Mouse (Mus musculus) spleen, adult 12 weeks (tissue): ENCODE measurements around the gene Tbc1d30.

ENCODE experiments used
- DNase-seq: peaks from one replicate; pipeline ENCODE4 v3.0.0; 2022; ENCODE audit warnings: low spot score

Gene Tbc1d30

DNA sequence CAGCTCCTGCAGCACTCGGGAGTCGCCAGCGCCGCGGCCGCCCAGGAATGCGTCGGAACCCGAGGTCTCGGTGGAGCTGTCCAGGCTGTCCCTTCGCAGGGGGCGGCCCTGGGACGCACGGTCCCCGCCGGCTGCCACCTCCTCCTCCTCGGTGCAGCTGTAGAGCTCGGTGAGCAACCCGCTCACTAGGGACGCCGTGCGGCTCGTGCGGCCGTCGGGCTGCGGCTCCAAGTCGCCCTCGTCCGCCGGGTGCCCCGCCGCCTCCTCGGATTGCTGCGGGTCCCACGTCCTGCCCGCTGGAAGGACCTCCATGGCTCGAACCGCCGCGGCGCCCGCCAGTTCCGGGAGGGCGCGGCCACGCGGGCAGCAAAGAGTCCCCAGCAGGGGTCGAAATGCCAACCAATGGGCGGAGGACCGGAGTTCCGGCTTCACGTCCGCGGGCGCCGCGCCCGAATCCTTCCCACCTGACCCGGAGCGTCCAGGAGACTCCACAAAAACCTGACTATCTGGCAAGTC is at the start of gene Tbc1d30:
Gene Tbc1d30, minus strand, starts transcription at position 213 of the 516 bp plus-strand sequence.
- no peak for DNase-seq

DNA sequence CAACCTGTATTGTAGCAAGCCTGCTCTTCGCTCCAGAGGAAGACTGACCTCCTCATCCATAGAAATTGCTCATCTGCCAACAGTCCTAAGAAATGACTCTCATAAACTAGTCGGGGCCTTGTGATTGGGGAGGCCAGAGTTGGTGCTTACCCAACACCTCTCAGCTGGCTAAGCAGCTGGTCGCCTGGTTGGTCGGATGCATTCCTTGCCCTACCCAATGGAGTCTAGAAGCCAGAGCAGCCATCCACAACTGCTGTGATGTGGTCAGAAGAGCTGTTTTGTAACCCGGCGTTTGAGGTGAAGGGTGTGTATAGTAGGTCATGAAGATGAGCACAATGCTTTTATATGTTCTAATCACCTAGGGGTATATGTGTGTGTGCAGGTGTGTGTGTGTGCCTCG is 47.5 kb upstream of the Tbc1d30 start:
- DNase-seq = no peak

DNA sequence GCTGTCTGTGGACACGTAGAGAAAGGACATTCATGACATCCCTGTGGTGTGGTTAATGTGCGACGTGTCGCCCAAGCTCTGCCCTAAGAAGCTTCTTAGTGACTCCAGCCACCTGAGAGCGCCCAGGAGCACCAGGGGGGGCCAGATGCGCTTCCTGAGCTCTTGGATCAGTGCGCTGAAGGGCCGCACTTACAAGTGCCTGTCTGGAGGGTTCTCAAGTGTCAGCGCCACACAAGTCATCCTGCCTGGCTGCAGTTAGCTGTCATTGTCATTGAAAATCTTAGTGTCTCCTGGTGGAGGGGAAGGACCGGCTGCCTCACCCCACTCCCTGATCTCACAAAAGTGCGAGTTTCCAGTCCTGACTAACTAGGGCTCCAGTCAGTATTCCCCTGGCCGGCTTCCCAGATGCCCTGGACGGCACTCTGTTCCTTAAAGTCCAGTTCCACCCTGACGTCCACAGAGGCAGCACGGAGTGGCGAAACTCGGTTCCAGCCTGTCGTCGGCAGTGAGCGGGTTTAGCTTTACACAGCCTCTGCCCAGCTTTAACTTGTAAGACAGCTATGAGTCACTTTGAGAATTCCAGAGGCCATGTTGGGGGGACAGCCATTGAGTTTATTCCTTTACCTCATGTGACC is 44.6 kb upstream of the Tbc1d30 start:
- no peak for DNase-seq

DNA sequence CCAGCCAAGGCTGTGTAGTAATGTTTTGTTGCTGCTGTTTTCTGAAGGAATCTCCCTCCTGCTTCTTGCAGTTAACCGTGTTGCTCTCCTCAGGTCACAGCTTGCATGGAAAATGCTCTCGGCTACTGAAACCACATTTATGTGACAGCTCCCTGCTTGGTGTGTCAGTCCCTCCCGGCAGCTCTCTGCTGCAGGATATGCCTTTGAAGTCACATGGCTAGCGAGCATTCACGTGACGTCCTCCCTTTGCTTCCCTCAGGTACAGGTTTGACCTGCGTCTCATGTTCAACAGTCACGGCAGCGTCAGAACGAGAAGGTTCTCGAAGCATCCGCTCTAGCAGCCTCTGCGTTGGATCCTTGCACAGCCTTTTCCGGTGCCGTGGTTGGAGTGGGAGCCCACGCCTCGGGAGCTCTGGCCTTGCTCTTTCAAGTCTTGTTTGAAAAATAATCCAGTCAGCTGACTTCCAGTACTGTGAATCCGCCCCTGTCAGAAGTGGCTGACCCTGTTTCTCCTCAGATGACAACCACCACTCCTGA is 43.8 kb upstream of the Tbc1d30 start:
- no peak for DNase-seq

DNA sequence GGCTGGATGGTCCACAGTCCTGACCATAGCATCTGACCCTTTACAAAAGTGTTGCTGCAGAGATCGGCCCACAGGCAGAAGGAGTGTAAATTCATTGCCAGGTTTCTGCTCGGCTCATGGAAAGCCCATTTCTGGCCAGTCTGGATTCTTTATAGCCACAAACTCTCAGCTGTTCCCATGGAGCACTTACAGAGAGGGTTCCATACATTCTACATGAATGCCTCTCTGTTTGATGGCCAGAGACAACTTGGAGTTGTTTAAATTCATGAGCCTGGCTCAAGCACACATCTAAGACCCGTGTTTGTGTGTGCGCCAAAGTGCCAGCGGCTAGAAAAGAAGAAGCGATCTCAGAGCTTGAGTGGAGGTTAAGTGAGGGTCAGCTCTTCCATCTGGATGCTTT is 43.2 kb upstream of the Tbc1d30 start:
- DNase-seq = no peak

DNA sequence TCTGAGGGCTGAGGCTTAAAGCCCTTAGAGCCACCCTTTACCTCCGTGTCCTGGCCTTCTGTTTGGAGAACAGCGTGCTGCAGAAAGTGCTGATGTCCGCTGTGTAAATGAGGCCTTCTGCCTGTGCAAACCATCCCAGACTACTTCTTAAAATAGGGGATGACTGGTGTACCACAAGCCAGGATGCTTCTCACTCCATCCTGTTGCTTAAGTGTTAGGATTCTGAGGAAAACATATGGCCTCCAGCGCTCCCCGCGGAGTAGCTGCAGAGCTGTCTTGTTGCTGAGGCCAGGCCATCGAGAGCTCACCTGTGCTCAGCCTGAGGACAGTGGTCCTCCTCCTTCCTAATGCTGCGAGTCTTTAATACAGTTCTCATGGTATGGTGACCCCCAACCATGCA is 40.8 kb upstream of the Tbc1d30 start:
- no peak for DNase-seq

DNA sequence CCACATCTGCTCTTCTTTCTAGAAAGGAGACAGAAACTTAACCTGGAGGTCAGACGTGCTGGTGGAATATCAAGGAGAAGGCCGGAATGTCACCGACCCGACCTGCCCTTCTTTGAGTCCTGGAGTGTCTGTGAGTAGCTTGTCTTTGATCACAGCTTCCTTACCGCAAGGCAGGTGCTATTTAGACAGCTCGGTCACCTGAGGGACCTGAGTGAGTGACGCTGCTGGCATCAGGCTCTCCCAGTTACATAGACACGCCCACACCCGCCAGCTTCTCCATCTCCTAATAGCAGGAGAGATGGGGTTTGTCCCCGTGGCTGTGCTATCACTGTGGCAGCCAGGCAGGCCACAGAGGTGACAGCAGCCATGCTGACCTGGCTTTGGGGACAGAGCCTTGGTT is 39.5 kb upstream of the Tbc1d30 start:
- DNase-seq = no peak

DNA sequence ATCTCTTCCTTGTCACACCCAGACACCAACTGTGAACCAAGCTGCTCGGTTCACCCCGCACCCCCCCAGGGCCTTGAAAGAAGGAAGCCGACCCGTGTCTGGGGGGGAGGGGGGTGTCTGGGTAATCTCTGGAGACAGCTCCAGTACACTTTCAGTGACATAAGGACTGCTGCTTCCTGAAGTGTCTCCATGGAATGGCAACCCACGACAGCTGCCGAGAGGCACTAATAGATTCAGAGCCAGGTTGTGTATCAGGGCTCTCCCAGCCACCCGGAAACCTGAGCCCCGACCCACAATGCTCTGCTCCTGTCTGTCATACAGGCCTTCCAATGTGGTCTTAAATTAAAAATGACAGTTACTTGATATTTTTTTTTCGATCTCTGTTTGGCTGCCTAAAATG is 35.3 kb upstream of the Tbc1d30 start:
- no peak for DNase-seq

DNA sequence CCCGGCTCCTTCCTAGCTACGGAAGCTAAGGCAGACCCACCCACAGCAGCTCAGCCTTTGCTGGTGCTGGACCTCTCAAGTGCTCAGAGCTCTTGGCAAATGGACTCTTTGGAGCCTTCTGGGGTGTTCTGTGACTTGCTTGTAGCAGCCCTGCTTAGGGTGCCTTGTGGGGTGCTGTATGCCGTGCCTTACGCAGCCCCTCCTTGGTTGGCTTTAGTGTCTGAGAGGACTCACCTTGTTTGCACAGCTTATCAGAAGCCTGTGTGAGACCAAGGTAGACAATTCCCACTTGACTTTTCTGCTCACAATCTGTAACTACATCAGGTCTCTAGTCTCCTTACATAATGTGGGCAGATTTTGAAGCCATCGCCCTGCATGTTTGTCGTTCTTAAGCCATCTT is 34.6 kb upstream of the Tbc1d30 start:
- no peak for DNase-seq

DNA sequence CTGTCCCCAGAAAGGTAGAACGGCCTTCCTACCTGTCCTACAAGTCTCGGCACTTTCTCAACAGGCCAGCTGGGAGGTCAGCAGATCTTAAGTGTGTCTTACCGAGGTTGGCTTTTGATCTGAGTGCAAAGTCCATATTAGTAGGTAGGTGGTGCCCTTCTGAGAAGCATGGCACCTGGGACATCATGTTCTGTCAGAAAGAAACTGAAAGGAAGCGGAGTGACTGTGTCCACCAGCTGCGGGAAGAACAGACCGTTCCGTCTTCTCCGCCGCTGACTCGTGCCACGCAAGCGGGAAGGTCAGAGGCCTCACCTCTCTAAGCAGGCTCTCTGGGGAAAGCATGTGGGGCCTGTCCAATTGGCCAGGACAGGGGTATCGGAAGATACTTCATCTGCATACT is 33.6 kb upstream of the Tbc1d30 start:
- DNase-seq = no peak

DNA sequence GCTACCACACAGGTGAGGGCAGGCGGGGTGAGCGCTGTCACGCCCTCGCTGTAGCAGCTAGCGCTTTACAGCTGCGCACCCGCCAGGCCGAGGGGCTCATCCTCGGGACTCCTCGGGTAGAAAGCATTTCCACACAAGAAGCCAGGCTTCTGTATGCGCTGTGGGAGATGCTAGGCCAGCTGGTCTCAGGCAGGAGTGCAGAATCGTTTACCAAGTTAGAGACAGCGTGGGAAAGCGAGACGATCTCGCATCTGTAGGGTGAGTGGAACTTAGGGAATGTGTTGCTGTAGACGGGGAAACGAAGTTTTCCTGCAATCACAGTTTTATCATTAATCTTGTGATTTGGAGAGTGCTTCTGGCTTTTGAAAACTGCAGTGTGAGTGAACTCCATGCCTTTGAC is 30.2 kb upstream of the Tbc1d30 start:
- DNase-seq = no peak

DNA sequence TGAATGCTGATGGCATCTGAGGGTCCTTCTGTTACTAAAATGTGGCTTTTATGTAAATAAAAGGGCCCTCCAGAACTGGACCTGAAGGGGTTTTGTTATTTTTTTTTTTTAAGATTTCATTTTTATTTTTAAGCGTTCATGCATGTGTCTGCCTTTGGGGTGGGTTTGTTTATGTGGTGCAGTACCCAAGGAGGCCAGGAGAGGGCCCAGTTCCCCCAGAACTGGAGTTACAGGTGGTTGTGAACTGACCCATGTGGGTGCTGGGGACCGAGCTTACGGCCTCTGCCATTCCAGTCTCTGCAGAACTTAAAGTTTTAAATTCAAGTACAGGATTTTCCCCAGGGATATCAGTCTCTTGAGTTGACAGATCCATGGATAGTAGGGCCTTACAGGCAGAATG is 28.3 kb upstream of the Tbc1d30 start:
- no peak for DNase-seq

DNA sequence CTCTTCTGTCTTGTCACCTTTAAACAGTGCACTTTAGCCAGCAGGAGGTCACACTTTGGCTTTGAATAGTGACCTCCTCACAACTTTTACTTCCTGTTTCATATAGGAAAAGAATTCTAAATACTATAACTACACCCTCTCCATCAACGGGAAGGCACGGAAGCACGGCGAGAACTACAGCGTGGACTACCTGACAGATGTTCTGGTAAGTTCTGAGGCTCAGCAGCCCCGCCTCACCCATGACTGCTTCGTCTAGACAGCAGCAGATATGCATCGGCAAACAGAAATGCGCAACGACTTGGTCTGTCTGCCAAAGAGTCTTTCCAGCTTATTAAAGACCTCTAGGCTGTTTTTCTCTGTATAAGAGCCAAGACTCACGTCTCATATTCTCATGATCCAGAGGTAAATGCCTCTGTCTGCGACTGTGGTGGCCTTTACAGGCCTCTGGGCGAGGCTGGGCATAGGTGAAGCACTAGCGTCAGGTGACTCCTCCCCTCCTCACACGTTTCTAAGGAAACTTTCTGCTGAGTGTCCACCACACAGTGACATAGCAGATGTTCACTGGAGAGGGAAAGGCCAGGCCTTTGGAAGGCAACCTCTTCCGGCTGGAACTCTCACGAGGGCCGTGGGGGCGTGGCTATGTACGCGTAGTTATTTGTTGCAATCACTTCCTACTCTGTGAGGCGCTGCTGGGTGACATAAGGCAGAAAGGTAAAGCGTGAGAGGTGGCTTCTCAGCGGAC is 25.6 kb upstream of the Tbc1d30 start:
- peak; percentile 20 for DNase-seq

DNA sequence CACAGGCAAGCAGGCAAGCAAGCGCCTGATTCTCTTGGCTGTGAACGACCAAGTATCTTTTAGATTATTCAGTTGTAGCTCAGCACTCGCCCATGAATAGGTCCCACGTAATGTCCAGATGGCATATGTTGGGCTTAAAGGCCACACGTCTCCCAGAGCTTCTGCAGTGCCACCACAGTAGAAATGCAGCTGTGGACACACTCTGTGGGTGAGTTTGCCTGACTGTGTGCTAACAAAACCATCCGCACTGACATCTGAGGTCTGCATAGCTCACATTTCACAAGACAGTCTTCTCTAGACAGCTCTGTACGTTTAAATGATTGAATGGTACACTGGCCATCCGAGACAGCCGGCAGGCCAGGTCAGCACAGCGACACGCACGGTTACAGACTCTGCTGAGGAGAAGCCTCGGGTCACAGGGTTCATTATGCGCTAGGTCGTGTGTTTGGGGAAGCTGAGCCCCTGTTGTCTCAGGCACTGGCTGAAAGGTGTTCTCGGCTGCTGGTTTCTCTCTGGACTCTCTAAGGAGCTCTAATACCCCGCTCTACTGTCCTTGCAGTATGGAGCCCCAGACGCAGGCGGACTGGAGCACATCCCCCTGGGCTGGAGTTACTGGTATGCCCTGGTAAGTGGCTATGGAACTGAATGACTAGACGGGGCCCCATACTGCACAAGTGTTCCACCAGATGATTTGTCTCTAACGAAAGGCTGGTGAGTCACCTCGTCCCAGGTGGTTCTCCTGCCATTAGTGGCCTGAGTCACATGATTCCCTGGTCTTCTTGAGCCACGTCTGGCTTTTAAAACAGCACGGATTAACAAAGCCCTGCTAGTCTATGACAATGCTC is 24.8 kb upstream of the Tbc1d30 start:
- no peak for DNase-seq

DNA sequence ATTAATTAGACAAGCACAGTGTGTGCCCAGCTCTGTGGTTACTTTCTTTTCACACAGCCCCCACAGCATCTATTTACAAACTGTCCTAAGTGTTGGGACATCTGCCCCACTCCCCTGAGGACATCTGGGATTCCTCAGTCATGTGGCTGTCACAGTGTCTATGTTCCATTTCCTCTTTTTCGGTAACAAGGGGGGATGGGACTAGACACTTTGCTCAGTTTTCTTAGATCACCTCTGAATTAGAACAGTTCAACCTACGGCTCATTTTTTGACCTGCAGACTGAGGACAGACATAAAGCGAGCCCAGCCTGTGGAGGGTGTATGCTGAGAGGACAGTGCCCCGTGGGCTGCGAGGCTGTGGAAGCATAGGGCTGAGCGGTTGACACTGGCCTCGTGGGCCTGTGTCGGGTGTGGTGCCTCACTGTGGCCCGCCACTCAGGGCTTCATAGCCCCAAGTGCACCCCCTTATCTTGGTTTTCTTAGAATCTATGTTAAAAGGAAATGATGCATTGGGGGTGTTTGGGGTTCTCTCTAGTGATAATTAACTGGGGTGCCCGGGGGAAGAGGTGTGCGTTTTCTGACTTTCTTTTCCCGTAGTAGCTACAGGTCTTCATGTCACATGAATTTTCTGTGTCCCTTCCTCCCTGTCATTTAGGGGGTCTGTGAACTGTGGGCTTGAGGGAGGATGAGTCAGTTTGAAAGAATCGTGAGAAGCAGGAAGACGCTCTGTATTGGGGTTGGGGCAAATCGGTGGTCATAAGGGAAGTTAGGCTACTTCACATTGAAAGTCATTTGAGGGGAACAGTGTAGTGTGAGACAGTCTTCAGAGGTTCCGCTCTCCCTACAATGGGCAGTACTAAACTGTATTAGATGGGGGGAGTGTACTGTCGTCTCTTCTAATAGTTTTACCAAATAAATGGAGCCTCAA is 23.9 kb upstream of the Tbc1d30 start:
- peak; percentile 21 for DNase-seq

DNA sequence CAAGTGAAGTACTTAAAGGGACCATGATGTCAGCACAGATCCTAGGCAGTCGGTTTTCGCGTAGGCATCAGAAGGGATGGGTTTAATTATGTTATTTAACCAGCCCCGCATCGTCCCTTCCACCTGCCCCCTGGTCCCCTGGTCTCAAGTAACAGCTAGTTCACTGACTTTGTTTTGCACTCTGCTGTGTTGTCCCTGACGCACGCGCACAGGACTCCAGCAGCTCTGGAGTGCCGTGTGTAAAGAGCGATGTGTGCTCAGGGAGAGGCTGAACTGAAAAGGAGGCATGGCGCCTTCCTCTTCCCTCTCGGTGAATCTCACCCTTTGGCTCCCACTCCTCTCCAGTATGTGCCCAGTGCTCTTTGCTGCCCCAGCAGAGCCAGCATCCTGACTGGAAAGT is 22.9 kb upstream of the Tbc1d30 start:
- no peak for DNase-seq

DNA sequence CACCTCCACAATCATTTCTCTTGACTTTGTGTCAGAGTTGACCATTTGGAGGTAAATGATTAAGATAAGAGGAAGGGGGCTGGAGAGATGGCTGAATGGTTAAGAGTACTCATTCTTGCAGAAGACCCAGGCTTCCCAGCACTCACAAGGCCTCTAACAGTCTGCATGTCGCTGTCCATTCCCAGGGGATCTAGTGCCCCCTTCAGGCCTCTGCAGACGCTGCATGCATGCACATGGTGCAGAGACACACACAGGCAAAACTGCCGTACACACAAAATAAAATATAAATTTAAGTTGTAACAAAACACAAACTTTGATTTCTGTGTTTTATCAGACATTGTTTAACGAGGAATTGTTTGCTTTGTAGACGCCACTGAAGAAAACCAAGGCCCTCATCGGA is 19.7 kb upstream of the Tbc1d30 start:
- no peak for DNase-seq

DNA sequence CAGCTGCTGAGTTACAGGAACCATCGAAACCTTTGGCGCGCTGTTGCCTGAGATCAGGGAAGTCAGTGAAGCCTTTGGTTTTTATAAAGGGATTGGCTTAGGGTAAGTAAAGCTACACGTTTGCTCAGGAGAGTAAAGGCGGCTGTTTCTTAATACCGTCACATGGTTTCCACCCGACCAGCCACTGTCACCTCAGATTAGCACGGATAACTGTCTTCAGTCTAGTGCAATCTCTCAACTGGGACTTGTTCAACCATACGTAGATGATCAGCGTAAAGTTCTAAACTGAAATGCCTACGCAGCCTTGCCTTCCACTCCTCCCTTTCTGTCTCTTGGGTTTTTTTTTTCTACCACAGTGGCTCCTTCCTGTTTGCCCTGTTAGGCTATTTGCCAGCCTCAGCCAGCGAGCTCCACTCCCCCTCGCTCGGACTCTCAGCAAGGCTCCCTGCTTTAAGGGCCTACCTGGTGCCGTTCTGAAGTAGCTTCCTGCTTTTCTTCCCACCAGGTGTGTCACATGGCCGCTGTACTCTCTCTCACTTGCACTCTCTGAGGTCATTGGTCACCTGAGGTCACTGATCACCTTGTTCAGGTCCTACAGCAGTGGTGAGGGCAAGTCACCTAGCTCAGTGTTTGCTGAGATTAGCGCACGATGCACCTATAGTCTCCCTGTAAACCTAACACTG is 17.8 kb upstream of the Tbc1d30 start:
- DNase-seq = no peak

DNA sequence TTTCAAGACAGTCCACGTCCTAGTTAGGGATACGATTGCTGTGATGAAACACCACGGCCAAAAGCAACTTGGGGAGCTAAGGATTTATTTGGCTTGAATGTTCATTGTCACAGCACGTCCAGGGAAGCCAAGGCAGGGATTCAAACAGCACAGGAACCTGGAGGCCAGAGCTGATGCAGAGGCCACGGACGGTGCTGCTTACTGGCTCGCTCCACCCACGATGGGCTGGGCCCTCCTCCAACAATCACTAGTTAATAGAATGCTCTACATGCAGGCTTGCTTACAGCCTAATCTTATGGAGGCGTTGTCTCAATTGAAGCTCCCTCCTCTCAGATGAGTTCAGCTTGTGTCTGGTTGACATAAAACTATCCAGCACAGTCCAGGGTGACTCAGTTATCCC is 16.7 kb upstream of the Tbc1d30 start:
- DNase-seq = no peak

DNA sequence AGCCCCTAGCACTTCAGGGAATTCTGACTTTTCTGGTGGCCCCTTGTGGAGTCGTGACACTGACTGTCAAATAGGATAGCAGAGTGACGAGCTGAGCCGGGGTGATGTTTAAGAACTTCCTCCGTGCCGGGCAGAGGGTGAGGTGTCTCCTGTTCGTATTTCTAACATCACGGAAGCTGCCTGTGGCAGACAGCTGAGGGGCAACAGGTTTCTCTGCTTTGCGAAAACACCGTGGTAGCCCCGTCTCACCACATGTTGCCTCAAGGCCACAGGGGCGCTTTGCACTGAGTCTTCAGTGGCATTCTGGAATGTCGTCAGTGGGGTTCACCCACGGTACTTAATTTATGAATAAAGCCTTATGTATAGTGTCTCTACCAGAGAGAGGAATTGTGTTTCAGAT is 16.2 kb upstream of the Tbc1d30 start:
- DNase-seq = no peak

DNA sequence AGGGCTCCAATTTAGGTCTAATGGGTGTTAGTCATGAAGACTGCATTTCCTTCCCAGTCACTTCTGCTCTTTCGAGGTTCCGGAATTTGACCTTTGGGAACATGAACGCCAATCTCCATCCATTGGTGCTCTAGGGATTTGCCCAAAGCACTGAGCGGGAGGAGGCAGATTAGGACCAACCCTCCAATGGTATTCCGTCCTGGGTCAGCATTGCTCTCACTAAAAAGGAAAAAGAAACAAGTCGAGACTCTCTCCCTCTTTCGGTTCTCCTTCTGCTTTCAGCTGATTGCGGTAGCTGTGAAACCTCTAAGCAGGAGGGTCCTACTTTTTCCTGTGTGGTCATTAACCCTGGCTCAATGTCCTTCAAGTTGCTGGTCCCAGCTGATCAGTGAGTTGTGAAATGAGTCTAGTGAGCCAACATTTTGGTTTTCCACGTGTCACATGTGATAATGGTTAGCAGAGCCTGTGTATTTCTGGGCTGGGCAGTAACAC is 14.7 kb upstream of the Tbc1d30 start:
- no peak for DNase-seq
